Mouse (Mus musculus): ENCODE data around the gene Tnni1. TPM values are rescaled to one million over a fixed set of nuclear protein-coding genes. Genes with fewer than 3 reads are reported as not detected.

The Tnni1 gene
- polyA plus RNA-seq, 1 experiment from 2014 or later: 3,442 TPM

GRCm38 (mm10) chr1:135811016-135811646 lies 31.9 kb downstream of the Tnni1 start:
- H3K4me1 ChIP-seq (ENCODE audit: control insufficient read depth, insufficient read depth, low read length): peaks cover 27% of the 10 kb centered on the region
- WGBS (ENCODE audit: insufficient replicate concordance): 29% methylated on average over 7 of the region's 7 CpGs
- H3K9ac ChIP-seq (ENCODE audit: low read depth, low read length): no peak overlapping the region
- H3K9me3 ChIP-seq (replicated peaks; ENCODE audit: control insufficient read depth, low read length): no peaks in the 10 kb centered on the region
- H3K27me3 ChIP-seq (ENCODE audit: control insufficient read depth, insufficient read depth, low read length): no peaks in the 10 kb centered on the region
- ATAC-seq (replicated peaks; ENCODE audit: insufficient number of reproducible peaks, low FRiP score, low TSS enrichment): no peak
- H3K27ac ChIP-seq (ENCODE audit: low read depth, low read length): peak overlapping the region; percentile 30; the same call in 1 of the 2 replicates
- H3K4me3 ChIP-seq (ENCODE audit: low read depth, low read length): no peak overlapping the region
- peaks cover 9% of the 10 kb centered on the region; the same call in 1 of the 2 replicates for H3K36me3 ChIP-seq (ENCODE audit: control insufficient read depth, insufficient read depth, low read length)
- H3K4me2 ChIP-seq: no peak overlapping the region

GRCm38 (mm10) chr1:135812205-135812604 lies 33.0 kb downstream of the Tnni1 start:
- H3K9me3 ChIP-seq (replicated peaks; ENCODE audit: control insufficient read depth, low read length): no peaks in the 10 kb centered on the region
- no peak overlapping the region for H3K4me3 ChIP-seq (ENCODE audit: low read depth, low read length)
- no peak overlapping the region; the same call in 1 of the 2 replicates for H3K4me2 ChIP-seq
- H3K27me3 ChIP-seq (ENCODE audit: control insufficient read depth, insufficient read depth, low read length): no peaks in the 10 kb centered on the region
- peaks cover 27% of the 10 kb centered on the region for H3K4me1 ChIP-seq (ENCODE audit: control insufficient read depth, insufficient read depth, low read length)
- H3K27ac ChIP-seq (ENCODE audit: low read depth, low read length): peak overlapping the region; percentile 78
- no peak overlapping the region for H3K9ac ChIP-seq (ENCODE audit: low read depth, low read length)
- 58% methylated on average over 3 of the region's 3 CpGs for WGBS (ENCODE audit: insufficient replicate concordance)
- no peak for ATAC-seq (replicated peaks; ENCODE audit: insufficient number of reproducible peaks, low FRiP score, low TSS enrichment)
- peaks cover 9% of the 10 kb centered on the region; the same call in 1 of the 2 replicates for H3K36me3 ChIP-seq (ENCODE audit: control insufficient read depth, insufficient read depth, low read length)

- Histone ChIP-seq H3K4me1 (ENCODE audit: control insufficient read depth, insufficient read depth, low read length) (peaks cover 27% of the 10 kb centered on the region), H3K27ac (ENCODE audit: low read depth, low read length) (peak overlapping the region; percentile 78), H3K4me2 (peak overlapping the region; percentile 23), H3K9me3 (replicated peaks; ENCODE audit: control insufficient read depth, low read length) (no peaks in the 10 kb centered on the region), H3K4me3 (ENCODE audit: low read depth, low read length) (no peak overlapping the region), H3K27me3 (ENCODE audit: control insufficient read depth, insufficient read depth, low read length) (peaks cover 2% of the 10 kb centered on the region; the same call in 1 of the 2 replicates), H3K36me3 (ENCODE audit: control insufficient read depth, insufficient read depth, low read length) (peaks cover 7% of the 10 kb centered on the region; the same call in 1 of the 2 replicates), H3K9ac (ENCODE audit: low read depth, low read length) (peak overlapping the region; percentile 29; the same call in 1 of the 2 replicates)
- 28% methylated on average over 2 of the region's 2 CpGs for WGBS (ENCODE audit: insufficient replicate concordance)
- ATAC-seq (replicated peaks; ENCODE audit: insufficient number of reproducible peaks, low FRiP score, low TSS enrichment): no peak
Observed at GRCm38 (mm10) chr1:135812618-135813017, 33.4 kb downstream of the Tnni1 start.

GRCm38 (mm10) chr1:135813071-135813470 lies 33.8 kb downstream of the Tnni1 start:
- ATAC-seq (replicated peaks; ENCODE audit: insufficient number of reproducible peaks, low FRiP score, low TSS enrichment): 0 out of 2 replicates have a peak, but pooled peaks have one; percentile 12
- H3K27ac ChIP-seq (ENCODE audit: low read depth, low read length): peak overlapping the region; percentile 78

GRCm38 (mm10) chr1:135813687-135814395 lies 34.6 kb downstream of the Tnni1 start:
- H3K9ac ChIP-seq (ENCODE audit: low read depth, low read length): no peak overlapping the region
- H3K36me3 ChIP-seq (ENCODE audit: control insufficient read depth, insufficient read depth, low read length): peaks cover 4% of the 10 kb centered on the region; the same call in 1 of the 2 replicates
- peaks cover 35% of the 10 kb centered on the region for H3K4me1 ChIP-seq (ENCODE audit: control insufficient read depth, insufficient read depth, low read length)
- H3K9me3 ChIP-seq (replicated peaks; ENCODE audit: control insufficient read depth, low read length): no peaks in the 10 kb centered on the region
- H3K27me3 ChIP-seq (ENCODE audit: control insufficient read depth, insufficient read depth, low read length): peaks cover 14% of the 10 kb centered on the region
- H3K4me2 ChIP-seq: no peak overlapping the region
- no peak overlapping the region for H3K4me3 ChIP-seq (ENCODE audit: low read depth, low read length)
- no peak overlapping the region; the same call in 1 of the 2 replicates for H3K27ac ChIP-seq (ENCODE audit: low read depth, low read length)
- no peak for ATAC-seq (replicated peaks; ENCODE audit: insufficient number of reproducible peaks, low FRiP score, low TSS enrichment)
- WGBS (ENCODE audit: insufficient replicate concordance): 79% methylated on average over 5 of the region's 5 CpGs

More at GRCm38 (mm10) chr1:135813071-135813470, 33.8 kb downstream of the Tnni1 start:
- Histone ChIP-seq H3K9ac (ENCODE audit: low read depth, low read length) (peak overlapping the region; percentile 29; the same call in 1 of the 2 replicates), H3K4me1 (ENCODE audit: control insufficient read depth, insufficient read depth, low read length) (peaks cover 30% of the 10 kb centered on the region), H3K27me3 (ENCODE audit: control insufficient read depth, insufficient read depth, low read length) (peaks cover 7% of the 10 kb centered on the region; the same call in 1 of the 2 replicates), H3K4me3 (ENCODE audit: low read depth, low read length) (no peak overlapping the region), H3K36me3 (ENCODE audit: control insufficient read depth, insufficient read depth, low read length) (peaks cover 7% of the 10 kb centered on the region; the same call in 1 of the 2 replicates), H3K9me3 (replicated peaks; ENCODE audit: control insufficient read depth, low read length) (no peaks in the 10 kb centered on the region), H3K4me2 (peak overlapping the region; percentile 23)
- WGBS (ENCODE audit: insufficient replicate concordance): 57% methylated on average over 4 of the region's 4 CpGs

GRCm38 (mm10) chr1:135814531-135814930 lies 35.3 kb downstream of the Tnni1 start:
- peaks cover 4% of the 10 kb centered on the region; the same call in 1 of the 2 replicates for H3K36me3 ChIP-seq (ENCODE audit: control insufficient read depth, insufficient read depth, low read length)
- H3K27ac ChIP-seq (ENCODE audit: low read depth, low read length): no peak overlapping the region
- peaks cover 35% of the 10 kb centered on the region for H3K4me1 ChIP-seq (ENCODE audit: control insufficient read depth, insufficient read depth, low read length)
- no peaks in the 10 kb centered on the region for H3K9me3 ChIP-seq (replicated peaks; ENCODE audit: control insufficient read depth, low read length)
- no peak overlapping the region for H3K9ac ChIP-seq (ENCODE audit: low read depth, low read length)
- ATAC-seq (replicated peaks; ENCODE audit: insufficient number of reproducible peaks, low FRiP score, low TSS enrichment): no peak
- no peak overlapping the region for H3K4me3 ChIP-seq (ENCODE audit: low read depth, low read length)
- H3K4me2 ChIP-seq: no peak overlapping the region
- peaks cover 20% of the 10 kb centered on the region for H3K27me3 ChIP-seq (ENCODE audit: control insufficient read depth, insufficient read depth, low read length)
- 81% methylated on average over 5 of the region's 5 CpGs for WGBS (ENCODE audit: insufficient replicate concordance)

GRCm38 (mm10) chr1:135817595-135817994 lies 38.4 kb downstream of the Tnni1 start:
- no peaks in the 10 kb centered on the region for H3K36me3 ChIP-seq (ENCODE audit: control insufficient read depth, insufficient read depth, low read length)
- ATAC-seq (replicated peaks; ENCODE audit: insufficient number of reproducible peaks, low FRiP score, low TSS enrichment): no peak
- H3K9ac ChIP-seq (ENCODE audit: low read depth, low read length): no peak overlapping the region
- peaks cover 25% of the 10 kb centered on the region for H3K4me1 ChIP-seq (ENCODE audit: control insufficient read depth, insufficient read depth, low read length)
- peaks cover 32% of the 10 kb centered on the region for H3K27me3 ChIP-seq (ENCODE audit: control insufficient read depth, insufficient read depth, low read length)
- no peak overlapping the region for H3K27ac ChIP-seq (ENCODE audit: low read depth, low read length)
- no peak overlapping the region; the same call in 1 of the 2 replicates for H3K4me2 ChIP-seq
- no peaks in the 10 kb centered on the region for H3K9me3 ChIP-seq (replicated peaks; ENCODE audit: control insufficient read depth, low read length)
- no peak overlapping the region for H3K4me3 ChIP-seq (ENCODE audit: low read depth, low read length)
- 43% methylated on average over 4 of the region's 4 CpGs for WGBS (ENCODE audit: insufficient replicate concordance)

GRCm38 (mm10) chr1:135818481-135819086 lies 39.4 kb downstream of the Tnni1 start, which contains the start of gene Lad1:
Lad1 (plus strand) TSS chr1:135818598.
- no peak within 1 kb of the TSS for H3K27ac ChIP-seq (ENCODE audit: low read depth, low read length)
- under 1% methylated on average over 63 of the region's 63 CpGs for WGBS (ENCODE audit: insufficient replicate concordance)
- peak within 1 kb of the TSS; percentile 64 for H3K4me3 ChIP-seq (ENCODE audit: low read depth, low read length)
- H3K36me3 ChIP-seq (ENCODE audit: control insufficient read depth, insufficient read depth, low read length): no peaks in the 10 kb centered on the region
- peak within 1 kb of the TSS; percentile 73 for H3K9ac ChIP-seq (ENCODE audit: low read depth, low read length)
- peaks cover 37% of the 10 kb centered on the region for H3K27me3 ChIP-seq (ENCODE audit: control insufficient read depth, insufficient read depth, low read length)
- no peaks in the 10 kb centered on the region for H3K9me3 ChIP-seq (replicated peaks; ENCODE audit: control insufficient read depth, low read length)
- H3K4me1 ChIP-seq (ENCODE audit: control insufficient read depth, insufficient read depth, low read length): peaks cover 18% of the 10 kb centered on the region
- ATAC-seq (replicated peaks; ENCODE audit: insufficient number of reproducible peaks, low FRiP score, low TSS enrichment): no peak; the same call in 1 of the 2 replicates
- peak within 1 kb of the TSS; percentile 100 for H3K4me2 ChIP-seq

Measured in heart, embryonic 11.5 days (tissue).